Mouse (Mus musculus) midbrain, embryonic 13.5 days (tissue): Measurements from ENCODE around the gene Sorbs1. TPM values are rescaled to one million over a fixed set of nuclear protein-coding genes. Genes with fewer than 3 reads are reported as not detected.

Experiments
- ATAC-seq: fragments of 200-750 bp; cut with Nextera tagmentation; 2 replicates; pipeline ENCODE4 v1.8.0; 2017; ENCODE audit warnings: mild to moderate bottlenecking, moderate TSS enrichment, moderate library complexity
- H3K27ac ChIP-seq: fragments of 300-500 bp; sonication (generic); 2 replicates; pipeline ENCODE4 v1.5.1; 2015; ENCODE audit warnings: inconsistent platforms, mild to moderate bottlenecking, moderate library complexity
- H3K27me3 ChIP-seq: fragments of 300-500 bp; sonication (generic); 2 replicates; pipeline ENCODE4 v1.6.1; 2015; ENCODE audit warnings: mild to moderate bottlenecking, inconsistent platforms
- H3K36me3 ChIP-seq: fragments of 300-500 bp; sonication (generic); 2 replicates; pipeline ENCODE4 v1.6.1; 2015; ENCODE audit warnings: mild to moderate bottlenecking, inconsistent platforms
- H3K4me1 ChIP-seq: fragments of 300-500 bp; sonication (generic); replicated peaks from 2 replicates; pipeline ENCODE4 v1.6.1; 2015; ENCODE audit warnings: inconsistent platforms
- H3K4me2 ChIP-seq: fragments of 300-500 bp; sonication (generic); replicated peaks from 2 replicates; pipeline ENCODE4 v1.6.1; 2015; ENCODE audit warnings: moderate library complexity, mild to moderate bottlenecking, inconsistent platforms
- H3K4me3 ChIP-seq: fragments of 300-500 bp; sonication (generic); replicated peaks from 2 replicates; pipeline ENCODE4 v1.5.1; 2015; ENCODE audit warnings: mild to moderate bottlenecking, inconsistent platforms
- H3K9ac ChIP-seq: fragments of 300-500 bp; sonication (generic); replicated peaks from 2 replicates; pipeline ENCODE4 v1.6.1; 2015; ENCODE audit warnings: mild to moderate bottlenecking, inconsistent platforms
- H3K9me3 ChIP-seq: fragments of 300-500 bp; sonication (generic); 2 replicates; pipeline ENCODE4 v1.6.1; 2016; ENCODE audit warnings: mild to moderate bottlenecking, inconsistent platforms
- WGBS: fragments of 180-500 bp; shearing (Covaris S2); methylation state at CpG from one replicate; pipeline ENCODE4 v1.1.7; 2015; 5-methylcytosine and 5-hydroxymethylcytosine counted together
- polyA plus RNA-seq: library from polyadenylated mRNA; unstranded; fragments of >200 nt; fragmentation: Nextera tagmentation; extraction: Ambion mirVana; gene quantifications from 2 replicates; pipeline ENCODE4 v1.2.1, GENCODE M21; 2015

Sorbs1 gene
- polyA plus RNA-seq, 1 experiment from 2014 or later: 78.7 TPM

GRCm38 (mm10) chr19:40318511-40318910, 195.1 kb downstream of the Sorbs1 start:
- no peaks in the 10 kb centered on the region for H3K27me3 ChIP-seq

DNA sequence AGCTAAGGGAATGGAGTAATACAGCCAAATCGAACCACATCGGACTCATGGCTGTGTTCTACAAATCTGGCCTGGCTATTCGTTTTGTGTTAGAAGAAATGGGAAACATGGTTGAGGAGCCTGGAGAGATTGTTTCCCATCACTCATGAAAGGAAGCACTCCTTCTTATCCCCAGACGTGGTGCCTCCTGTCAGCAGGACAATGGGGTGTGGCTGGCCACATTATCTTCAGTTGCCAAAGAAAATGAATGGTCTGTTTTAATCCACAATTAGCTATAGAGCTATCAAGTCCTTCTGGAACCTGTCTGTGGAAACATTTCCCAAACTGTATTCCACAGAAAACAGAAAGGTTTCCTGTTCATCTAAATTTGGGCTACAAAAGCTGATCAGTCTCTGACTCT, 196.6 kb downstream of the Sorbs1 start:
- Histone ChIP-seq H3K9me3 (no peaks in the 10 kb centered on the region), H3K27ac (no peak overlapping the region), H3K4me3 (no peak overlapping the region), H3K27me3 (no peaks in the 10 kb centered on the region), H3K4me2 (no peak overlapping the region), H3K4me1 (no peaks in the 10 kb centered on the region), H3K9ac (no peak overlapping the region), H3K36me3 (peaks cover 52% of the 10 kb centered on the region)
- ATAC-seq: no peak
- WGBS: 66% methylated on average over 4 of the region's 4 CpGs

More at GRCm38 (mm10) chr19:40318511-40318910, 195.1 kb downstream of the Sorbs1 start:
- H3K9ac ChIP-seq: no peak overlapping the region
- H3K36me3 ChIP-seq: peaks cover 51% of the 10 kb centered on the region
- no peaks in the 10 kb centered on the region for H3K9me3 ChIP-seq
- H3K4me2 ChIP-seq: no peak overlapping the region
- ATAC-seq: no peak
- no peaks in the 10 kb centered on the region for H3K4me1 ChIP-seq
- WGBS: 20% methylated on average over 6 of the region's 6 CpGs
- no peak overlapping the region for H3K27ac ChIP-seq
- no peak overlapping the region for H3K4me3 ChIP-seq

- H3K27me3 ChIP-seq: no peaks in the 10 kb centered on the region
- no peaks in the 10 kb centered on the region for H3K4me1 ChIP-seq
- H3K4me2 ChIP-seq: no peak overlapping the region
- WGBS: 94% methylated on average over 11 of the region's 11 CpGs
- H3K27ac ChIP-seq: no peak overlapping the region
- no peak overlapping the region for H3K9ac ChIP-seq
- H3K36me3 ChIP-seq: peaks cover 58% of the 10 kb centered on the region
- no peak overlapping the region for H3K4me3 ChIP-seq
- no peaks in the 10 kb centered on the region for H3K9me3 ChIP-seq
- ATAC-seq: no peak
Observed at GRCm38 (mm10) chr19:40314252-40314651, 199.3 kb downstream of the Sorbs1 start.

GRCm38 (mm10) chr19:40311631-40312030, 201.9 kb downstream of the Sorbs1 start:
- ATAC-seq: no peak
- Histone ChIP-seq H3K27me3 (no peaks in the 10 kb centered on the region), H3K4me2 (no peak overlapping the region), H3K9ac (no peak overlapping the region), H3K4me3 (no peak overlapping the region), H3K4me1 (no peaks in the 10 kb centered on the region), H3K36me3 (peaks cover 54% of the 10 kb centered on the region), H3K9me3 (no peaks in the 10 kb centered on the region), H3K27ac (no peak overlapping the region)
- 94% methylated on average over 8 of the region's 8 CpGs for WGBS

- H3K9me3 ChIP-seq: no peaks in the 10 kb centered on the region
- no peak overlapping the region for H3K4me3 ChIP-seq
- ATAC-seq: 0 out of 2 replicates have a peak, but pooled peaks have one; percentile 37
- no peak overlapping the region for H3K4me2 ChIP-seq
- peaks cover 54% of the 10 kb centered on the region for H3K36me3 ChIP-seq
- no peak overlapping the region for H3K27ac ChIP-seq
- no peak overlapping the region for H3K9ac ChIP-seq
- no peaks in the 10 kb centered on the region for H3K4me1 ChIP-seq
- H3K27me3 ChIP-seq: no peaks in the 10 kb centered on the region
- 86% methylated on average over 15 of the region's 15 CpGs for WGBS
Observed at GRCm38 (mm10) chr19:40310410-40311130, 203.0 kb downstream of the Sorbs1 start.

DNA sequence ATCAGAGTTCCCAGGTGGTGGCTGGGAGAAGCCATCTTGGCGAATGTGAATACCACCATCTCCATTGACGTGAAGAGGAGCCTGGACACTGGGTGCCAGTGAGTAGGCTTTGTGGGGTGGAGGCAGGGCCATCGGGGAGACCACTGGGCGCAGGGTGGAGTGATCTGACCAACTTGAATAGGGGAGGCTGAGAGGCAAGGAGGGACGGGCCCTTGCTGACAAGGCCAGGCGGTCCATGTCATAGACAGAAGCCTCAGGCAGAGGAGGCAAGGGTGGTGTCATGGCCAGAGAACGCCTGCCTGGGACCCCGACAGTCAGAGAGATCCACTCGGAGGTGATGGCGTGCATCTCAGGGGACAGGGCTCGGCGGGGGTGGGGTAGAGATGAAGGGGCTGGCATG, 203.7 kb downstream of the Sorbs1 start:
- WGBS: 93% methylated on average over 12 of the region's 12 CpGs
- Histone ChIP-seq H3K36me3 (peaks cover 51% of the 10 kb centered on the region), H3K4me3 (no peak overlapping the region), H3K4me2 (no peak overlapping the region), H3K27me3 (no peaks in the 10 kb centered on the region), H3K9ac (no peak overlapping the region), H3K27ac (no peak overlapping the region), H3K4me1 (no peaks in the 10 kb centered on the region), H3K9me3 (no peaks in the 10 kb centered on the region)
- no peak for ATAC-seq

- no peak for ATAC-seq
- H3K27me3 ChIP-seq: no peaks in the 10 kb centered on the region
- H3K27ac ChIP-seq: no peak overlapping the region
- no peak overlapping the region for H3K4me3 ChIP-seq
- peaks cover 37% of the 10 kb centered on the region for H3K36me3 ChIP-seq
- H3K4me1 ChIP-seq: no peaks in the 10 kb centered on the region
- WGBS: 96% methylated on average over 7 of the region's 7 CpGs
- no peak overlapping the region for H3K4me2 ChIP-seq
- H3K9ac ChIP-seq: no peak overlapping the region
- H3K9me3 ChIP-seq: no peaks in the 10 kb centered on the region
Observed at GRCm38 (mm10) chr19:40307550-40307949, 206.0 kb downstream of the Sorbs1 start.

DNA sequence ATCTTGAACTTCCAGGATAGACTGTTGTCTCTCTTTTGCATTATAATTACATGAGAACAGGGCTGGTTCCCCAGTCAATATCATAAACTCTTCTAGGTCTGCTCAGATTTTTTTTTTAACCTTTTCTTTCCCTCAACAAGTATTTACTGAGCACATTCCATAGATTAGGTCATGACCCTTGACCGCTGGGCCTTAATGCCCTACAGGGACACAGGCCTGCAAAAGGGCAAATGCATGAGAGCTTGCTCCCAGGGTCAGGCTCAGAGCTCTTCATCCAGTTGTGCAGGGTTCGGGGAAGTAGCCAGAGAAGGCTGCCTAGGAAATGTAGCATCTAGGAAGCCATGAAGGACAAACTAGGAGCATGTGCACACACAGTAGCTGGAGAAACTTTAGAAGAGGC, 206.9 kb downstream of the Sorbs1 start:
- Histone ChIP-seq H3K27ac (no peak overlapping the region), H3K9me3 (no peaks in the 10 kb centered on the region), H3K27me3 (no peaks in the 10 kb centered on the region), H3K4me1 (no peaks in the 10 kb centered on the region), H3K4me3 (no peak overlapping the region), H3K9ac (no peak overlapping the region), H3K4me2 (no peak overlapping the region), H3K36me3 (peaks cover 34% of the 10 kb centered on the region)
- no peak for ATAC-seq
- 65% methylated on average over 2 of the region's 2 CpGs for WGBS

GRCm38 (mm10) chr19:40305456-40305855, 208.1 kb downstream of the Sorbs1 start:
- Histone ChIP-seq H3K27me3 (no peaks in the 10 kb centered on the region), H3K4me3 (no peak overlapping the region), H3K9me3 (no peaks in the 10 kb centered on the region), H3K4me2 (no peak overlapping the region), H3K4me1 (no peaks in the 10 kb centered on the region), H3K9ac (no peak overlapping the region), H3K36me3 (peaks cover 22% of the 10 kb centered on the region), H3K27ac (no peak overlapping the region)
- 80% methylated on average over 7 of the region's 7 CpGs for whole genome bisulfite sequencing
- ATAC-seq: no peak

GRCm38 (mm10) chr19:40302916-40303315, 210.7 kb downstream of the Sorbs1 start:
- H3K9me3 ChIP-seq: no peaks in the 10 kb centered on the region
- H3K9ac ChIP-seq: no peak overlapping the region
- H3K27ac ChIP-seq: no peak overlapping the region
- 83% methylated on average over 9 of the region's 9 CpGs for WGBS
- no peaks in the 10 kb centered on the region for H3K27me3 ChIP-seq
- H3K4me3 ChIP-seq: no peak overlapping the region
- H3K36me3 ChIP-seq: peaks cover 15% of the 10 kb centered on the region
- ATAC-seq: no peak
- no peaks in the 10 kb centered on the region for H3K4me1 ChIP-seq
- no peak overlapping the region for H3K4me2 ChIP-seq

DNA sequence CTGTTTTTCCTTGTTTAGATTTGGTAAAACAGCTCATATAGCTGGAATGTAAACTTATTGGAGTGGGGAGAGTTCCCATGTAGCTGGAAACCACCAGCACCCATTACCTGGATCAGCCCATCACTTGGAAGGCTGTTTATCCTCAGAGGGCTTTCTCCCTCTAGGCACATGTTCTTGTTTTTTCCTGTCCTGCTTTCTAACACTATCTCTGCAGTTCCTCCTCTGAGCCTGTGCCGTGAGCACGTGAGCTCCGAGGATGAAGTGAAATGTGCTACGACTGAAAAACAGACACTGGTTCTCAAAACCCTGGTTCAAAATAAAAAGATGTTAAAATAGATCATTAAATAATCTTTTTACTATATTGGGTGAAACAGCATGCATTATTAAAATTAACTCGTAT, 211.1 kb downstream of the Sorbs1 start:
- Histone ChIP-seq H3K4me3 (no peak overlapping the region), H3K9ac (no peak overlapping the region), H3K9me3 (no peaks in the 10 kb centered on the region), H3K27ac (no peak overlapping the region), H3K4me1 (no peaks in the 10 kb centered on the region), H3K27me3 (no peaks in the 10 kb centered on the region), H3K36me3 (peaks cover 14% of the 10 kb centered on the region), H3K4me2 (no peak overlapping the region)
- no peak for ATAC-seq
- 93% methylated on average over 5 of the region's 5 CpGs for WGBS

- 77% methylated on average over 12 of the region's 12 CpGs for WGBS
- no peaks in the 10 kb centered on the region for H3K27me3 ChIP-seq
- no peaks in the 10 kb centered on the region for H3K4me1 ChIP-seq
- H3K9me3 ChIP-seq: no peaks in the 10 kb centered on the region
- no peak overlapping the region for H3K27ac ChIP-seq
- H3K9ac ChIP-seq: no peak overlapping the region
- H3K4me2 ChIP-seq: no peak overlapping the region
- no peak; the same call in 1 of the 2 replicates for ATAC-seq
- H3K36me3 ChIP-seq: peaks cover 13% of the 10 kb centered on the region
- H3K4me3 ChIP-seq: no peak overlapping the region
Observed at GRCm38 (mm10) chr19:40299983-40300759, 213.4 kb downstream of the Sorbs1 start.
